9 mouse cellular contexts compared by ENCODE assay signal in genomic region chr6:126534531-126535207, GRCm38 (mm10). TPM values are rescaled to one million over a fixed set of nuclear protein-coding genes. Genes with fewer than 3 reads are reported as not detected.
DNase-seq lines count a peak whose midpoint lies in the region; ATAC-seq and TF ChIP-seq lines count a peak whose summit lies in the region.
"Had no signal": no experiment of that assay in that cellular context is flagged by ENCODE, and none has a peak within 500 bp of the region (broad histone marks: within the 10 kb centered on the region; RNA-seq: fewer than 3 reads in every experiment).

No protein-coding gene starts in this region.

- peak overlapping the region; percentile 45 for H3K9ac ChIP-seq in kidney, embryonic 14.5 days (ENCODE audit: low read depth, low read length)
- peak overlapping the region; percentile 67 for H3K9ac ChIP-seq in embryonic facial prominence, embryonic 13.5 days
- peak overlapping the region; percentile 52 for H3K9ac ChIP-seq in hindbrain, embryonic 16.5 days (ENCODE audit: low read depth, low read length)
- peak overlapping the region; percentile 29; the same call in 1 of the 2 replicates for H3K9ac ChIP-seq in midbrain, postnatal 0 days (replicated peaks; ENCODE audit: low read length, poor library complexity, severe bottlenecking)

- no peak for DNase-seq in kidney, adult 11 months
- no peak for DNase-seq in midbrain, postnatal 0 days (ENCODE audit: low spot score)
- no peak for DNase-seq in adrenal gland, adult 8-10 months
- DNase-seq in gastrocnemius, postnatal 10 days = no peak

- WGBS in kidney, embryonic 14.5 days = 16% methylated on average over 29 of the region's 31 CpGs
- WGBS in embryonic facial prominence, embryonic 13.5 days = 10% methylated on average over 31 of the region's 31 CpGs
- 11% methylated on average over 31 of the region's 31 CpGs for WGBS in hindbrain, embryonic 16.5 days
- 19% methylated on average over 30 of the region's 31 CpGs for WGBS in midbrain, postnatal 0 days

- H3K27ac ChIP-seq in kidney, embryonic 14.5 days (ENCODE audit: low read depth, low read length) = peak overlapping the region; percentile 39
- H3K27ac ChIP-seq in embryonic facial prominence, embryonic 13.5 days = peak overlapping the region; percentile 66
- no peak overlapping the region; the same call in 1 of the 2 replicates for H3K27ac ChIP-seq in hindbrain, embryonic 16.5 days (ENCODE audit: low read depth, low read length)
- peak overlapping the region; percentile 8; the same call in 1 of the 2 replicates for H3K27ac ChIP-seq in midbrain, postnatal 0 days (ENCODE audit: low read depth, low read length)

- H3K4me3 ChIP-seq in kidney, embryonic 14.5 days (ENCODE audit: low read length) = peak overlapping the region; percentile 33
- H3K4me3 ChIP-seq in embryonic facial prominence, embryonic 13.5 days = peak overlapping the region; percentile 39
- peak overlapping the region; percentile 31 for H3K4me3 ChIP-seq in hindbrain, embryonic 16.5 days (ENCODE audit: low read length)
- H3K4me3 ChIP-seq in midbrain, postnatal 0 days (ENCODE audit: low read depth, low read length) = peak overlapping the region; percentile 22

- H3K27me3 ChIP-seq in kidney, embryonic 14.5 days (ENCODE audit: control insufficient read depth, insufficient read depth, low read length) = peaks cover 3% of the 10 kb centered on the region
- peaks cover 23% of the 10 kb centered on the region for H3K27me3 ChIP-seq in embryonic facial prominence, embryonic 13.5 days
- peaks cover 12% of the 10 kb centered on the region for H3K27me3 ChIP-seq in hindbrain, embryonic 16.5 days (replicated peaks; ENCODE audit: control insufficient read depth, insufficient read depth, low read length)
- no peaks in the 10 kb centered on the region for H3K27me3 ChIP-seq in midbrain, postnatal 0 days (ENCODE audit: insufficient read depth, low read length)

- ATAC-seq in kidney, embryonic 14.5 days (ENCODE audit: low FRiP score, low TSS enrichment) = peak; percentile 61
- peak; percentile 38; the same call in 1 of the 2 replicates for ATAC-seq in embryonic facial prominence, embryonic 13.5 days (ENCODE audit: insufficient number of reproducible peaks, insufficient read depth, low FRiP score, low TSS enrichment, low read depth)
- peak; percentile 35; the same call in 1 of the 2 replicates for ATAC-seq in hindbrain, embryonic 16.5 days
- ATAC-seq in midbrain, postnatal 0 days (ENCODE audit: low FRiP score) = peak; percentile 45; the same call in 1 of the 2 replicates
- ATAC-seq in erythroblast, adult 5-6 weeks (replicated peaks; ENCODE audit: low FRiP score, poor library complexity, severe bottlenecking) = no peak

- no peak for TF ChIP-seq CTCF in midbrain, postnatal 0 days (IDR thresholded peaks at IDR 0.05)

- H3K36me3 ChIP-seq in kidney, embryonic 14.5 days (ENCODE audit: control insufficient read depth, insufficient read depth, low read length) = no peaks in the 10 kb centered on the region
- H3K36me3 ChIP-seq in embryonic facial prominence, embryonic 13.5 days = no peaks in the 10 kb centered on the region
- H3K36me3 ChIP-seq in hindbrain, embryonic 16.5 days (ENCODE audit: control insufficient read depth, insufficient read depth, low read length) = no peaks in the 10 kb centered on the region
- H3K36me3 ChIP-seq in midbrain, postnatal 0 days (ENCODE audit: insufficient read depth, low read length) = no peaks in the 10 kb centered on the region

- H3K4me1 ChIP-seq in kidney, embryonic 14.5 days (ENCODE audit: control insufficient read depth, insufficient read depth, low read length) = peaks cover 21% of the 10 kb centered on the region
- peaks cover 46% of the 10 kb centered on the region for H3K4me1 ChIP-seq in embryonic facial prominence, embryonic 13.5 days
- H3K4me1 ChIP-seq in hindbrain, embryonic 16.5 days (ENCODE audit: control insufficient read depth, insufficient read depth, low read depth, low read length) = peaks cover 14% of the 10 kb centered on the region
- H3K4me1 ChIP-seq in midbrain, postnatal 0 days (ENCODE audit: insufficient read depth, low read length) = no peaks in the 10 kb centered on the region; the same call in 1 of the 2 replicates

- H3K4me2 ChIP-seq in kidney, embryonic 14.5 days (replicated peaks; ENCODE audit: low read depth, low read length) = peak overlapping the region; percentile 61
- peak overlapping the region; percentile 71 for H3K4me2 ChIP-seq in embryonic facial prominence, embryonic 13.5 days
- peak overlapping the region; percentile 59 for H3K4me2 ChIP-seq in hindbrain, embryonic 16.5 days (ENCODE audit: low read length)
- H3K4me2 ChIP-seq in midbrain, postnatal 0 days (ENCODE audit: low read depth, low read length, poor library complexity, severe bottlenecking) = peak overlapping the region; percentile 50

- H3K9me3 ChIP-seq in kidney, embryonic 14.5 days (ENCODE audit: control insufficient read depth, low read length) = no peaks in the 10 kb centered on the region
- H3K9me3 ChIP-seq in embryonic facial prominence, embryonic 13.5 days = no peaks in the 10 kb centered on the region
- no peaks in the 10 kb centered on the region for H3K9me3 ChIP-seq in hindbrain, embryonic 16.5 days (ENCODE audit: control insufficient read depth, low read length)
- no peaks in the 10 kb centered on the region for H3K9me3 ChIP-seq in midbrain, postnatal 0 days (ENCODE audit: low read length)

RNA-seq across cellular contexts. Expression of gene Kcna5, which starts 0.5 kb away (rescaled TPM):
- polyA plus RNA-seq in kidney, embryonic 14.5 days (2014; fragmentation: Nextera tagmentation; extraction: Ambion mirVana) = 1.7 and 4.2 TPM in 2 replicates
- 4.7 and 5.2 TPM in 2 replicates for polyA plus RNA-seq in embryonic facial prominence, embryonic 13.5 days (2015; fragmentation: Nextera tagmentation; extraction: Ambion mirVana)
- polyA plus RNA-seq in hindbrain, embryonic 16.5 days (2015; fragmentation: Nextera tagmentation; extraction: Ambion mirVana) = 3.7 and 4.3 TPM in 2 replicates
- total RNA-seq in midbrain, postnatal 0 days (2014; rRNA removed) = 4.9 and 5.3 TPM in 2 replicates
- 3.8 and 4.9 TPM in 2 replicates for polyA plus RNA-seq in midbrain, postnatal 0 days (2015; fragmentation: Nextera tagmentation; extraction: Ambion mirVana)
- total RNA-seq in erythroblast, adult 5-6 weeks (2015; ENCODE audit: low replicate concordance) = not detected in 2 replicates
- total RNA-seq in erythroblast, adult 5-6 weeks (2017; ENCODE audit: low replicate concordance) = not detected in 2 replicates
- total RNA-seq in adrenal gland, adult 8-10 months (2022) = 1 to 10 TPM; 2.4 to 4.1 (median 3.4) TPM
- 1 to 10 TPM; 3.7 to 6.0 TPM for total RNA-seq in gastrocnemius, postnatal 10 days (2021)
- total RNA-seq: megakaryocyte, adult 5-6 weeks had no signal
